Mouse (Mus musculus): ENCODE results near the gene Gm7954. TPM values are rescaled to one million over a fixed set of nuclear protein-coding genes. Genes with fewer than 3 reads are reported as not detected.
"Not testable (repeated sequence)": the region's sequence is repeated elsewhere in the genome, so short reads cannot be mapped to it uniquely, and the experiment has no call there.

The Gm7954 gene
- polyA plus RNA-seq (2015; fragmentation: Nextera tagmentation; extraction: Ambion mirVana) = not detected in 2 replicates

DNA sequence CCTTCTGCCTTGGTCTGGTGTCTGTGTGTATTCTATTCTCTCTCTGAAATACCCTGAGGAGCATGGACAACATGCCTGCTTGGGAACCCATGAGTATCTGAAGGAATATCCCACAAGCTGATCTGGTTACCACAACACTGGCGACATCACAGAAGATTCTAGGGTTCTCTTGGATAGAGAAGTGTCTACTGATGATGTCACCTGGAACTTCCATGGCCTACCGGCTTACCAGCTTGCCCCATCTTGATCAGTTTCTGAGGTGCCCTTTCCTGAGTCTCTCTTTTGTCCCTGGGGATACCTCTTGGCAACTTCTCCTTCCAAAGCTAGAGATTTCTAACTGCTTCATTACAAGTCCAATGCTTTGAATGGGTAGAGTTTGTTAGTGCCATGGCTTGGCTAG is at the start of gene Gm7954:
Gene Gm7954 (minus strand): TSS at position 101 of the 400 bp plus-strand sequence.
- not testable (repeated sequence) for H3K4me3 ChIP-seq; H3K27me3 ChIP-seq; H3K4me1 ChIP-seq; H3K9ac ChIP-seq; H3K4me2 ChIP-seq; H3K36me3 ChIP-seq; ATAC-seq (ENCODE audit: insufficient number of reproducible peaks, insufficient read depth, low FRiP score, low TSS enrichment, low read depth); H3K27ac ChIP-seq; H3K9me3 ChIP-seq
- 100% methylated on average over 1 of the region's 2 CpGs for WGBS

DNA sequence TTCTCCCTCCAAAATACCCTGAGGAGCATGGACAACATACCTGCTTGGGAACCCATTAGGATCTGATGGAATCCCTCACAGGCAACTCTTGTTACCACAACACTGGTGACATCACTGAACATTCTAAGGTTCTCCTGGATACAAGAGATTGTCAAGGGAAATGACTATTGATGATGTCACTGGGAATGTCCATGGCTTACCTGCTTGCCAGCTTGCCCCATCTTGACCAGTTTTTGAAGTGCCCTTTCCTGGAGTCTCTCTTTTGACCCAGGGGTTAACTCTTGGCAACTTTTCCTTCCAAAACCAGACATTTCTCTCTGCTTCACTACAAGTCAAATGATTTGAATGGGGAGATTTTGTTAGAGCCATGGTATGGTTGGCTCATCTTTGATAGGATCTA is 36.1 kb upstream of the Gm7954 start, which contains the start of gene Gm3486:
Gene Gm3486 (minus strand): TSS at position 101 of the 400 bp plus-strand sequence.
- not testable (repeated sequence) for H3K27me3 ChIP-seq; H3K4me2 ChIP-seq; ATAC-seq (ENCODE audit: insufficient number of reproducible peaks, insufficient read depth, low FRiP score, low TSS enrichment, low read depth); H3K27ac ChIP-seq; H3K36me3 ChIP-seq; H3K4me1 ChIP-seq; H3K9ac ChIP-seq; H3K9me3 ChIP-seq; H3K4me3 ChIP-seq

GRCm38 (mm10) chr14:41425393-41426075 is 27.8 kb downstream of the Gm7954 start:
- H3K4me2 ChIP-seq = peak overlapping the region; percentile 46
- WGBS = 21% methylated on average over 12 of the region's 16 CpGs
- H3K9me3 ChIP-seq; H3K9ac ChIP-seq; H3K36me3 ChIP-seq; H3K27me3 ChIP-seq; H3K4me1 ChIP-seq; H3K4me3 ChIP-seq; H3K27ac ChIP-seq; ATAC-seq (ENCODE audit: insufficient number of reproducible peaks, insufficient read depth, low FRiP score, low TSS enrichment, low read depth): not testable (repeated sequence)

GRCm38 (mm10) chr14:41424694-41425093 is 28.6 kb downstream of the Gm7954 start:
- not testable (repeated sequence) for H3K4me3 ChIP-seq; H3K9me3 ChIP-seq; H3K27ac ChIP-seq; H3K27me3 ChIP-seq; H3K9ac ChIP-seq; ATAC-seq (ENCODE audit: insufficient number of reproducible peaks, insufficient read depth, low FRiP score, low TSS enrichment, low read depth); H3K36me3 ChIP-seq; H3K4me1 ChIP-seq
- WGBS = 9% methylated on average over 11 of the region's 14 CpGs
- peak overlapping the region; percentile 46 for H3K4me2 ChIP-seq

GRCm38 (mm10) chr14:41408181-41408580 is 45.1 kb downstream of the Gm7954 start, which contains the start of gene Gm6482:
Gm6482 (minus strand) TSS chr14:41408281.
- H3K36me3 ChIP-seq; H3K4me3 ChIP-seq; H3K9me3 ChIP-seq; ATAC-seq (ENCODE audit: insufficient number of reproducible peaks, insufficient read depth, low FRiP score, low TSS enrichment, low read depth); H3K4me2 ChIP-seq; H3K27ac ChIP-seq; H3K4me1 ChIP-seq; H3K9ac ChIP-seq; H3K27me3 ChIP-seq: not testable (repeated sequence)
- 100% methylated on average over 1 of the region's 2 CpGs for WGBS

Other genes starting within 250 kb of the Gm7954 start
- gene Gm2832, start 174.7 kb downstream of the Gm7954 start, polyA plus RNA-seq (2015; fragmentation: Nextera tagmentation; extraction: Ambion mirVana) = 0.30 and 0.58 TPM in 2 replicates
- gene Gm5798, start 104.9 kb downstream of the Gm7954 start, polyA plus RNA-seq (2015; fragmentation: Nextera tagmentation; extraction: Ambion mirVana) = not detected in 2 replicates
- not detected in 2 replicates for gene Gm7945, start 67.1 kb downstream of the Gm7954 start, polyA plus RNA-seq (2015; fragmentation: Nextera tagmentation; extraction: Ambion mirVana)
- gene Gm6482, start 45.2 kb downstream of the Gm7954 start, polyA plus RNA-seq (2015; fragmentation: Nextera tagmentation; extraction: Ambion mirVana) = not detected in 2 replicates
- gene Gm3486, start 36.0 kb upstream of the Gm7954 start, polyA plus RNA-seq (2015; fragmentation: Nextera tagmentation; extraction: Ambion mirVana) = not detected in 2 replicates
- not detected in 2 replicates for gene Gm7970, start 102.1 kb upstream of the Gm7954 start, polyA plus RNA-seq (2015; fragmentation: Nextera tagmentation; extraction: Ambion mirVana)
- gene 1700049E17Rik2, start 119.7 kb upstream of the Gm7954 start, polyA plus RNA-seq (2015; fragmentation: Nextera tagmentation; extraction: Ambion mirVana) = not detected in 2 replicates
- not detected in 2 replicates for gene Gm3072, start 171.1 kb upstream of the Gm7954 start, polyA plus RNA-seq (2015; fragmentation: Nextera tagmentation; extraction: Ambion mirVana)
- not detected in 2 replicates for gene Gm3676, start 193.0 kb upstream of the Gm7954 start, polyA plus RNA-seq (2015; fragmentation: Nextera tagmentation; extraction: Ambion mirVana)
- not detected in 2 replicates for gene Gm8068, start 248.4 kb upstream of the Gm7954 start, polyA plus RNA-seq (2015; fragmentation: Nextera tagmentation; extraction: Ambion mirVana)